Mouse (Mus musculus) layer of hippocampus, adult 18-20 months (tissue): ENCODE measurements around the gene Gde1. TPM values are rescaled to one million over a fixed set of nuclear protein-coding genes. Genes with fewer than 3 reads are reported as not detected.

Experiments
- total RNA-seq, 2 experiments: library from RNA; stranded (reverse); gene quantifications; 2 replicates each; pipeline ENCODE4 v1.2.3; 2021

Gene Gde1
- total RNA-seq, 2 experiments from 2014 or later, result 198 TPM

Other genes starting within 250 kb of the Gde1 start
- 1 to 10 TPM; 2.9 to 3.3 TPM for gene Itpripl2, start 213.8 kb downstream of the Gde1 start, total RNA-seq
- gene Coq7, start 172.4 kb downstream of the Gde1 start, total RNA-seq, result 10 to 100 TPM; 34.1 to 35.5 TPM
- gene Tmc7, start 121.0 kb downstream of the Gde1 start, total RNA-seq, result 10 to 100 TPM; 15.5 to 15.6 TPM
- gene Tmc5, start 108.5 kb downstream of the Gde1 start, total RNA-seq, result under 1 TPM; 0.38 to 0.40 TPM
- 10 to 100 TPM; 45.9 to 51.1 TPM for gene Ccp110, start 6.8 kb upstream of the Gde1 start, total RNA-seq
- gene Vps35l, start 34.4 kb upstream of the Gde1 start, total RNA-seq, result 10 to 100 TPM; 58.3 to 62.8 TPM
- gene Iqck, start 150.0 kb upstream of the Gde1 start, total RNA-seq, result 1 to 10 TPM; 4.6 to 4.7 TPM
- 10 to 100 TPM; 24.4 to 25.1 TPM for gene Knop1, start 150.5 kb upstream of the Gde1 start, total RNA-seq